Mouse (Mus musculus) megakaryocyte, embryonic 14.5 days (primary cell): ENCODE results near the gene Rasgrf1. TPM values are rescaled to one million over a fixed set of nuclear protein-coding genes. Genes with fewer than 3 reads are reported as not detected.
"Not testable (repeated sequence)": the region's sequence is repeated elsewhere in the genome, so short reads cannot be mapped to it uniquely, and the experiment has no call there.

Source experiments
- H3K27me3 ChIP-seq: replicated peaks from 2 replicates; pipeline ENCODE3; 2012; ENCODE audit warnings: inconsistent platforms
- H3K36me3 ChIP-seq: replicated peaks from 2 replicates; pipeline ENCODE3; 2012; ENCODE audit warnings: low read length, inconsistent platforms, mixed read lengths
- H3K4me1 ChIP-seq: 2 replicates; pipeline ENCODE4 v1.6.1; 2012; ENCODE audit warnings: inconsistent platforms
- H3K4me3 ChIP-seq: replicated peaks from 2 replicates; pipeline ENCODE3; 2012; ENCODE audit warnings: moderate library complexity, mild to moderate bottlenecking, inconsistent platforms
- H3K9me3 ChIP-seq: 2 replicates; pipeline ENCODE4 v1.6.1; 2012; ENCODE audit warnings: inconsistent platforms
- FLI1 ChIP-seq: IDR thresholded peaks from 2 replicates; pipeline ENCODE4 v1.6.1; 2012; ENCODE audit warnings: low read length, inconsistent platforms, mixed read lengths
- GATA1 ChIP-seq: IDR thresholded peaks from 3 replicates; pipeline ENCODE4 v1.6.1; 2012; ENCODE audit warnings: mixed read lengths, low read length, inconsistent platforms, borderline replicate concordance
- polyA plus RNA-seq: library from polyadenylated mRNA; stranded (reverse); fragments of >175 nt; gene quantifications from 2 replicates; pipeline ENCODE4 v1.2.3, GENCODE M21; 2012; ENCODE audit warnings: low replicate concordance; ENCODE audit not compliant: insufficient read depth

Gene Rasgrf1
- polyA plus RNA-seq, 1 experiment: not detected

DNA sequence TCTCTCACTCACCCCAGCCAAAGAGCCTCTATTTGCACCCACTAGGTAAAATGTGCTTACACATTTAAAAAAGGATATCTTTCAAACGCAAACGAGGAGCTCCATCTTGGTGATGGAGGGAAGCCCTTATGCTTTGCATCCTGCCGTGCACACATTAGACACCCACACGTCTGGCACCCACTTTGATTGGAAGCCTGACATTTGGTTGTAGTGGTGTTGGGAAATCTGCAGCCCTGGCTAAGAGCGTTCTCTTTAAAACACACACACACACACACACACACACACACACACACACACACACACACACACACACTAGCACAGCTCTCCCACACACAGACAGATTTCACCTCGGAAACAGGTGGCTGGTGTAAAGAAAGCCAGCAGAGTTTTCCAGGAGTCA lies 111.2 kb downstream of the Rasgrf1 start:
- H3K36me3 ChIP-seq: no peaks in the 10 kb centered on the region
- H3K4me1 ChIP-seq: no peaks in the 10 kb centered on the region
- H3K4me3 ChIP-seq: no peak overlapping the region
- H3K9me3 ChIP-seq: peaks cover 13% of the 10 kb centered on the region; the same call in 1 of the 2 replicates
- no peak for TF ChIP-seq GATA1
- no peak for TF ChIP-seq FLI1
- peaks cover 16% of the 10 kb centered on the region for H3K27me3 ChIP-seq

- Histone ChIP-seq H3K4me3 (no peak overlapping the region), H3K27me3 (peaks cover 12% of the 10 kb centered on the region), H3K4me1 (no peaks in the 10 kb centered on the region), H3K9me3 (0 out of 2 replicates have a peak, but pooled peaks cover 9% of the 10 kb centered on the region), H3K36me3 (no peaks in the 10 kb centered on the region)
- no peak for TF ChIP-seq GATA1
- TF ChIP-seq FLI1: no peak
Observed at GRCm38 (mm10) chr9:90021442-90021841, 111.7 kb downstream of the Rasgrf1 start.

DNA sequence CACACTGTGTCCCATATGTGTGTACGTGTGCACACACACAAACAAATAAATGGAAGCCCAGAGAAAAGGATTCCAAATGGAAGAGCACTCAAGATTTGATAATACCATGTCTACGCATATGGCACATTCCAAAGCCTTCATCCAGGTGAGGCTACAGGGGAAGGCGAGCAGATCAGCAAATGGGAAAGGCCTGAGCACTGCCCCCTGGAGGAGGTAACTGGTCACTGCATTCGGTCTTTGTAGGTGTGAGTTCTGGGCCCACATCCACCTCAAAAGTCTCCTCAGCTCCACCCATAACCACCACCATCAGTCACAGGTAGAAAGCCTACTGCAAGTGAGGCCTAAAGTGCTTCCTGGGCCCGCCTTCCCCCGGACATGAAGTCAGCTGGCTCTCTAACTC lies 118.0 kb downstream of the Rasgrf1 start:
- TF ChIP-seq GATA1: no peak
- no peak for TF ChIP-seq FLI1
- Histone ChIP-seq H3K4me1 (no peaks in the 10 kb centered on the region), H3K9me3 (peaks cover 4% of the 10 kb centered on the region; the same call in 1 of the 2 replicates), H3K27me3 (no peaks in the 10 kb centered on the region), H3K36me3 (no peaks in the 10 kb centered on the region), H3K4me3 (no peak overlapping the region)

DNA sequence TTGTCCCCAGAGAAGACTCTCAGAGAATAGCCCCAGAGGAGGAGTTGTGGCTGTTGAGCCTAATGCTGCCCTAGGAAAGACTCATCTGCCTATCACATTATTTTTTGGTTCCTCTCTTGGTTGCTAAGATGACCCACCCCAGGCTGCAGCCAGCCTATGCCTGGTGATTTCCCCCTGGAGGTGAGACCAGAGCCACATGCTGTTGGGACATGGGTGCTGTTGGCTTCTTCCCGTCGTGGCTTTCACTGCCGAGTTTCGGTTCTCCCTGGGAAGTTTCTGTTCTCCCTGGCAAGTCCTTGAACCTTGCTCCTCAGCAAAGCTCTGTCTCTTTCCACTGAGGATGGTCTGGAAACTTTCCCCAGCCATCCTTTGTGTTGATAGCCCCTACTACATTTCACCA lies 124.2 kb downstream of the Rasgrf1 start:
- Histone ChIP-seq H3K4me3 (no peak overlapping the region), H3K9me3 (peaks cover 11% of the 10 kb centered on the region; the same call in 1 of the 2 replicates), H3K27me3 (peaks cover 6% of the 10 kb centered on the region), H3K36me3 (no peaks in the 10 kb centered on the region), H3K4me1 (no peaks in the 10 kb centered on the region)
- TF ChIP-seq FLI1 (no peak), GATA1 (no peak)

DNA sequence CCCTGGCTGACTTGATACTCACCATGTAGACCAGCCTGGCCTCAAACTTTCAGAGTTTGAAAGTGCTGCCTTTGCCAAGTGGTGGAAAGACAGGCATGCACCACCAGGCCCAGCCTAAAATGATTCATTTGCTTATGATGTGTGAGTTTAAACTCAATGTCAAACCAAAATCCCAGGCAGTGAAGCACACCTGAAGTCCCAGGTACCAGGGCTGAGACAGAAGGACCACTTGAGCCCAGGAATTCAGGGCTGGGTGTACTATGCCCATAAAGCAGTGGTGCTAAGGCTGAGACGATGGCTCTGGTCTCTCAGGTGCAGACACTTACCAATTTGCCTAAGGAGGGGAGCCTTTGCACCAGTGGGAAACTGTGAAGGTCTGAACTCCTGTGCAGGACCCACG lies 125.5 kb downstream of the Rasgrf1 start:
- Histone ChIP-seq H3K9me3 (peaks cover 11% of the 10 kb centered on the region; the same call in 1 of the 2 replicates), H3K27me3 (peaks cover 6% of the 10 kb centered on the region), H3K4me1 (no peaks in the 10 kb centered on the region), H3K4me3 (no peak overlapping the region), H3K36me3 (no peaks in the 10 kb centered on the region)
- TF ChIP-seq GATA1: no peak
- TF ChIP-seq FLI1: no peak

GRCm38 (mm10) chr9:90035794-90036193 lies 126.1 kb downstream of the Rasgrf1 start:
- no peaks in the 10 kb centered on the region for H3K36me3 ChIP-seq
- peaks cover 6% of the 10 kb centered on the region for H3K27me3 ChIP-seq
- H3K4me3 ChIP-seq: no peak overlapping the region
- no peaks in the 10 kb centered on the region for H3K4me1 ChIP-seq
- TF ChIP-seq GATA1 (no peak), FLI1 (no peak)
- peaks cover 11% of the 10 kb centered on the region; the same call in 1 of the 2 replicates for H3K9me3 ChIP-seq

GRCm38 (mm10) chr9:90036313-90036712 lies 126.6 kb downstream of the Rasgrf1 start:
- Histone ChIP-seq H3K4me1 (no peaks in the 10 kb centered on the region), H3K9me3 (peaks cover 11% of the 10 kb centered on the region; the same call in 1 of the 2 replicates), H3K4me3 (no peak overlapping the region), H3K27me3 (peaks cover 6% of the 10 kb centered on the region), H3K36me3 (no peaks in the 10 kb centered on the region)
- TF ChIP-seq GATA1: no peak
- no peak for TF ChIP-seq FLI1

GRCm38 (mm10) chr9:90038535-90038934 lies 128.8 kb downstream of the Rasgrf1 start:
- TF ChIP-seq GATA1 (no peak), FLI1 (no peak)
- Histone ChIP-seq H3K27me3 (peaks cover 5% of the 10 kb centered on the region), H3K9me3 (peaks cover 11% of the 10 kb centered on the region; the same call in 1 of the 2 replicates), H3K4me1 (no peaks in the 10 kb centered on the region), H3K36me3 (no peaks in the 10 kb centered on the region), H3K4me3 (no peak overlapping the region)

- peaks cover 21% of the 10 kb centered on the region for H3K9me3 ChIP-seq
- no peaks in the 10 kb centered on the region for H3K4me1 ChIP-seq
- H3K4me3 ChIP-seq: no peak overlapping the region
- no peaks in the 10 kb centered on the region for H3K27me3 ChIP-seq
- no peaks in the 10 kb centered on the region for H3K36me3 ChIP-seq
- no peak for TF ChIP-seq FLI1
- no peak for TF ChIP-seq GATA1
Observed at GRCm38 (mm10) chr9:90040916-90041315, 131.2 kb downstream of the Rasgrf1 start.

GRCm38 (mm10) chr9:90041556-90041955 lies 131.8 kb downstream of the Rasgrf1 start:
- Histone ChIP-seq H3K27me3 (no peaks in the 10 kb centered on the region), H3K4me3 (no peak overlapping the region), H3K4me1 (no peaks in the 10 kb centered on the region), H3K9me3 (peaks cover 22% of the 10 kb centered on the region), H3K36me3 (no peaks in the 10 kb centered on the region)
- TF ChIP-seq FLI1: no peak
- no peak for TF ChIP-seq GATA1

- not testable (repeated sequence) for H3K27me3 ChIP-seq, H3K4me3 ChIP-seq, H3K36me3 ChIP-seq, H3K4me1 ChIP-seq
- peaks cover 24% of the 10 kb centered on the region for H3K9me3 ChIP-seq
Observed at GRCm38 (mm10) chr9:90042906-90043305, 133.2 kb downstream of the Rasgrf1 start.
